Mouse (Mus musculus) granulocyte monocyte progenitor cell, adult 5-6 weeks (primary cell): ENCODE data around the gene Rchy1. TPM values are rescaled to one million over a fixed set of nuclear protein-coding genes. Genes with fewer than 3 reads are reported as not detected.
"Not testable (repeated sequence)": the region's sequence is repeated elsewhere in the genome, so short reads cannot be mapped to it uniquely, and the experiment has no call there.

ENCODE experiments used
- ATAC-seq: replicated peaks from 2 replicates; pipeline ENCODE4 v1.8.0; 2016; ENCODE audit warnings: mild to moderate bottlenecking, moderate TSS enrichment, inconsistent platforms; ENCODE audit not compliant: poor library complexity, severe bottlenecking
- total RNA-seq, 2 experiments: library from RNA; stranded (forward) in 1 of 2; stranded (reverse) in 1 of 2; fragments of 200-712, 200-1000 nt in 1 of 2; fragments of >200 nt in 1 of 2; fragmentation: Nextera tagmentation in 1 of 2; gene quantifications; 2 replicates each; pipeline ENCODE4 v1.2.3; 2014 to 2017

Gene Rchy1
- total RNA-seq, 2 experiments from 2014 or later, result 23.9 to 37.6 TPM

DNA sequence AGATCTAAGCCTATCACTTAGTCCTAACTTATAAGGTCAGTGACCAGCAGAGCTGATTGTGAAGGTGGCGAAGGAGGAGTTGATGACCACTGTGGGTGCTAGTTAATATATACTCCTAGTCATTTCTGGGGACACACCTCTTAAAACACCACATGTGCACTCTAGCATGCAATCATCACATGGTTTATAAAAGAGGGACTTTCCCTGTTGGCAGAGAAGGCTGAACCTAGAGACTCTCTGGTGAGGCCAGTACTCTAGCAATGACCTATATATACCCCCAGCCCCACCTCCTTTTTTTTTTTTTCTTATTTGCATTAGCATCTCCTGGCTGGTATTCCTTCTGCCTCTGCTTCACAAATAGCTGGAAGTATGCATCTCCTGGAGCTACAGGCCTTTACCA lies 1.5 kb downstream of the Rchy1 start:
- peak; percentile 29 for ATAC-seq

DNA sequence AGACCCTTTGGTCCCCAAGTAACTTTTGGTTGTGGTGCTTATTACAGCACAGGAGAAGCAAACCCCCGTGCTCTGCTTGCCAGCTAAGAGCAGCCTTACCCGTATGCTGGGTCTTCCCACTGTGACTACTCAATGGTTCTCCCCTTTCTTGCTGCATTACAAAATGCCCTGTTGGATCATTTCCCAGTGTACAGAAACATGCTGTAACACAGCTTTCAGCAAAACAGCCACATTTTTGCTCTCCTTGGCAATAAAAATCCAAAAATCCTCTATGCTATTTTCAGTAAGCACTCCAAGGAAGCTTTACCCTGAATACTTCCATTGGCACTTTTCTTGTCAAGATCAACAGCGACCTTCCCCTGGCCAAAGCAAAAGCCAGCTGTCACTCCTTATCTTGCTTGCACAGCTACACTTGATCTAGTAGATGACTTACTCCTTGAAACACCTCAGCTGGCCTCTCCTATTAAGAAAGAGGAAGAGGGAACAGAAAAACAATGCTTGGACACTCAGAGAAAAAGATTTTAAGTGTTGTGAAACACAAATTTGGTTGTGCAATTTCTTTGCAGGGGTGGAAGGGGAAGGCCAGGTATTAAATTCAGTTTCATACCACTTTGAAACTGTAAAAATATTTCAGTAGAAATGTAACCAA lies 2.1 kb downstream of the Rchy1 start:
- ATAC-seq, result peak; percentile 33

DNA sequence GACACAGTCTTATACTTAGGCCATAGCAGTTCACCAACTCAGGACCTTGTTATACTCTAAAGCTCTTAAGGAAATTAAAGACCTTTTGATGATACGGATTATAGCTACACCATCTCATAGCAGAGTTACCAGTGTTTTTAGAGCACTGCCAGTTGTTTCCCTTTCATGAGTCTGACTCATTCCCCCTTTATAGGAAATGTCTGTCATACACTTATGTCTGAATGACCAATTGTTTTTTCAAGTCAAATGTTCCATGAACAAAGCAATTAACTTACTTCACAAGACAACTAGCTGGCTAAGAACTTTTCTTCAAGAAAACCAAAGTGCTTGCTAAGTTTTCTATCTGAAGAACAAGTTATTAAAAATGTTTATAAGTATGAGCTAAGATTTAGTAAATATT lies 2.9 kb downstream of the Rchy1 start:
- no peak for ATAC-seq

DNA sequence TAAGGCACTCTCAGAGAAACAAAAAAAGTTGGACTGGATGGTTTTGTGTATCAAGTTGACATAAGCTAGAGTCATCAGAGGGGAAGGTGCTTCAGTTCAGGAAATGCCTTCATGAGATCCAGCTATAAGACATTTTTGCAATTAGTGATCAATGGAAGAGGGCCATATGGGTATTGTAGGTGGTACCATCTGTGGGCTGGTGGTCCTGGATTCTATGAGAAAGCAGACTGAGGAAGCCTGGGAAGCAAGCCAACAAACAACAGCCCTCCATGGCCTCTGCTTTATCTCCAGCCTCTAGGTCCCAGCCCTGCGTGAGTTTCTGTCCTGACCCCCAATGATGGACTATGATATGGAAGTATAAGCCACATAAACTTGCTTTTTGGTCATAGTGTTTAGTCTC lies 3.8 kb downstream of the Rchy1 start:
- no peak for ATAC-seq

DNA sequence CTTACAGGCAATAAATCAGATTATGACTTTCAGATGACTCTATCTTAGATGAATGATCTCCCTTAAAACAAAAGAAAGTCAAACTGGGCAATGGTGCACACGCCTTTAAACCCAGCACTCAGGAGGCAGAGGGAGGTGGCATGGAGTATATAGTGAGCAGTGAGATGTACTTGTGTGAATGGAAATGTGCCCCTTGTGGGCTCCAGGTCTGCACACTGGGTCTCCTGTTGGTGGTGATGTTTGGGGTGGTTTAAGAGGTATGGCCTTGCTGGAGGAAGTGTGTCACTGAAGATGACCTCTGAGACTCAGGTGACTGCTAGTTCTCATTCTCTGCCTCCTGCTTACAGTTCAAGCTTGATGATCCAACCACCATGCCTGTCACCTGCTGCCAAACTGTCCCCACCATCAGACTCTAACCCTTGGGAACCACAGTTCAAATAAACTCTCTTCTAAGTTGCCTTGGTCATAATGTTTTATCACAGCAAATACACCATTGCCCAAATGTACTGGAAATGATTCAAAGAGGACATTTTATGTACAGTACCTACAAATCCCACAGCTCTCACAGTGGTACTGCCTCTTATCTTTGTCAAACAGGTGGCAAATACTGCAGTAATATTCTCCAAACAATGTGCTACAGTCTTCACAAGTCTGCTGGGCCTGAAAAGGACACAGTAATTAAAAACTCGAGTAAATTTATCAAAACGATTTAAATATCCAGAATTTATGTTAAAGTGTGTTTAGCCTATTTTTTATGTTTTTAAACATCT lies 5.7 kb downstream of the Rchy1 start:
- ATAC-seq, result no peak

DNA sequence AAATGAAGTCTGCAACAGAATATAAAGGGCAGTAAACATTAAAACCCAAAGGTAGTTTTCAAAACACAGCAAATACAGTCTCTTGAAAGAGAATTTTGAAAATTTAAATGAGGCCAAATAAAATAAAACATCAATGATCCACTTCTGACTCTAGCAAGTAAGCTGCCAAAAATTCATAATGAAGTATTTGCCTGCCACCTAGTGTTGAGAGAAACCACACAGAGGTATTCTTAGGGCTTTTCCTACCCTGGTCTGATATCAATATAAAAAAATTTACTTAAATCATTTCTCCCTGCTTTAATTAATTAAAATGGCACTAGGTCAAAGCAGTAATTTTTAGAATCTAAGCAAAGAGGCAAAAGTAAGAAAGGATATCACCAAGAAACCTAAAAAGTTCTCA lies 11.5 kb downstream of the Rchy1 start:
- no peak for ATAC-seq

DNA sequence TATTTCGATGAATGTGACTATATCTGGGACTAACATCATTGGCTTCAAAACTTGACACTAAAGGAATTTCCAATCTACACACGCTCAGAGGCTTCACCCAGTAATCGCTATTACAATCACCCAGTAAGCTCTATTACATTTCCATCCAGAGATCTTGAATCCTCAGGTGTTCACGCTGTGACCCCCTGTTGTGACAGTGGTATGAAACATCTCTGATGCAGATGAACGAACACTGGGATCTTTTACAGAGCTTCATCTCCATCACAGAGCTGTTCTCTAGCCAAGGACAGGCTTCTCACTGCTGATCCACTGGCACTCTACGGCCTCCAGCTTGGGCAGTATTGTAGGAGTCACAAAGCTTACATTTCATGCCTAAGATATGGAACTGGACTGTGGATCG lies 13.4 kb downstream of the Rchy1 start:
- no peak for ATAC-seq

DNA sequence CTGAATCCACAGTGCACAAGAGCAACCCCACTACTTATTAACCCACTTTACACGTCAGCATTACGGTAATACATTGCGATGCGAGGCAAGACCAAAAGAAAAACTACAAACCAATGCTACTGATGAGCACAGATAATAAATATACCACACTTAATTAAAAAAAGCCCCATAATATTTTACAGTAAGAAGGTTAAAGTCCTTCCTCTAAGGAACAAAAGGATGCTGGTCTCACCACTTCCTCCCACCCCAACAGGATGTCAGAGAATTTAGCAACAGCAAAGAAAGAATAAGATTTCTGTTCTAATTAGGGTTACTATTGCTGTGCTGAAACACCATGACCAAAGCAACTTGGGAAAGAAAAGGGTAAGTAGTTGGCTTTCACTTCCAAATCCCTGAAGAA lies 15.9 kb downstream of the Rchy1 start:
- ATAC-seq, result peak; percentile 53

DNA sequence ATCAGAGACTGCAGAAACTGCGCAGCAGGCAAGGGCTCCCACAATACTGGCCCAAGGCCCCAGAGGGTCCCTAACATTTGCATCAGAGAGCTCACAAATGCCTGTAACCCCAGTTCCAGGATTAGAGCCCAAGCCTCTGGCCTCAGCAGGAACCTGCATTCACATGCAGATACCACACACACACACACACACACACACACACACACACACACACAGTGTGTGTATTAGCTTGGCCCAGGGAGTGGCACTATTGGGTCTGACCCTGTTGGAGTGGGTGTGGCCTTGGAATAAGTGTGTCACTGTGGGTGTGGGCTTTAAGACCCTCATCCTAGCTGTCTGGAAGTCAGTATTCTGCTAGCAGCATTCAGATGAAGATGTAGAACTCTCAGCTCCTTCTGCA lies 17.3 kb downstream of the Rchy1 start:
- ATAC-seq, result not testable (repeated sequence)

DNA sequence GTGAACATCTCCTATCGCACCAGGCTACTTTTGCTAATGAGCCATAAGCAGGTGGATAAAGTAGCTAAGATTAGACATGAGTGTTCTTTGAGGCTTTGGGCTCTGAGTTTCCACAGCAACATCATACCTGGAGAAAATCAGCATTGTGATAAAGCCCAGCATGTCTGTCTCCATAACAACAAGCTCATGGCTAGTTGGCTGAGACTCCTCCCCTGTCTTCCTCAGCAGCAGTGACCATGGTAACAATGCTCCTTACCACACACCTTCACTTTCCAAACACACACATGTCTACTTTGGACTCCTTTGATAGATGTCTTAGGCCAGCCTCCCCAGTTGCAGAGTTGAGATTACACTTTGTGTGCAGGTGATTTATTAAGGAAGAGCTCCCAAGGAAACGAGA lies 49.6 kb downstream of the Rchy1 start:
- no peak for ATAC-seq

DNA sequence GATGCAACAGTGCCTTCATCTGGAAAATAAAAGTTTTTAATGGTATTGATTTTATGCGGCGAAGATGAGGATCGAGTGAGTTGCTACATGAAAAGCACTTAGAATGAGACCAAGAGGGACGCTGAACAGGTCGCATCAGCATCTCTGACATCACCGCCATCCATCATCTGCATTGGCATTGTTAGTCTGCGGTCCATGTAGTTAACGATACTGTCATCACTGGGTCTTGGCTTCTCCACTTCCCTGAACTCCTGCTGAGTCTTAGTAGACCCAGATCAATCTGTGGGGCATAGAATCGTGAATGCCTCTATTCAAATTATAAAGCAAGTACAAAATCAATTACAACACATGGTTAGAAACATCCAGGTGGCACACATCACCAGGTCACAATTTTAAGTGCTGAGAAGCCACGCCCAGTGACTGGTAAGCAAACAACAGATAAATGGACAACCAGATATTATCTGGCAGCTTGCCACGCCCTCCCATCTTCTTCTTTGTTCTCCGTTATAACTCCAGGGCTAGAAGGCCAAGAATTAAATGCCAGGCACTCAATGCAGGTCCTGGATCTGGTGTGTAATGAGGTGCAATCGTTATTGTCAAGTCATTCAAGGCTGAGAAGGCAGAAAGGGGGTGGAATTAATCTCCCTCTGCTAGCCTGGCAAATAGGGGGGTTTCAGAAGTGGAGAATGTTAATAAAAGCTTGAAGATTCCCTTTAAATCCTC lies 51.3 kb downstream of the Rchy1 start:
- ATAC-seq, result no peak

DNA sequence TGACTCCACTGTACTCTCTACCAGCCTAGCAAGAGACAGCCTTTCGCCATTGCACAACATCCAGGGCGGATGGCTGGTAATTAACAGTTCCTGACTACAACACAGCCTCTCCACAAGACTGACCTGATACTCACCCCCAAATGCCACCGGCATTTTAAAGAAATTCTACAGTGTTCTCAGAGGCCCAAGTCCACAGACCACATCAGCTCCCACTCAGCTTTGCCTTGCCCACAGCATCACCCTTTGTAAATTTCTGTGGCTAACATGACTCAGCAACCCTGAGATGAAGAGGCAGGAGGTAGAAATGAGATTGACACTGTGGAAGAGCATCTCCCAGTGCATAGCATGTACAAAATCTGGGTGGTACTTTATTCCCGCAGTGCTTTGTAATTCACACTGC lies 52.3 kb downstream of the Rchy1 start:
- 0 out of 2 replicates have a peak, but pooled peaks have one; percentile 14 for ATAC-seq

DNA sequence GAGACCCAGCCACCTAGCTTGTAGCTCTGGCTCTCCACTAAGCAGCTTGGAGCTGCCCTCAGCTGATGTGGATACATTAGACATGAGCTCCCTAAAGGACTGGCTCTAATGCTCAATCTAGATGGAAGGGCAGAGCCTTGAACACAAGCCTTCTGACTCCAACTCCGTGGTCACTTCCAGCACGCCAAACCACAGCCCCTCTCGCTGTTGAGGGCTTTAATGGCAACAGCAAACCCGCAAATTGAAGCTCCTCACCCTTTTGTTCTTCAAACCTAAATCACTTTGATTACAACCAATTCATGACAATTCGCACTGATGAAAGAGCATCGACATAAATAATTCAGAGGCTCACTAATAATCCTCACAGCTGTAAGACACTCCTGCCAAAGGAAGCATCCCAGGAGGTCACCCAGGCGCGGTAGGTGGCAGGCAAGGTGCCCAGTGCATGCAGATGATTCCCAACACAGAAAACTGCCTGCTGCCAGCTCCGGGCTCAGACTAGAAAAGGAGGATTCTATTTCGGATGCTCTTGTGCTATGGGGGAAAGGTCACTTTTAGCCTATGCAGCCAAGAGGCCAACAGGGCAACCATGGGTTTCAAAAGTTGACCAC lies 53.8 kb downstream of the Rchy1 start:
- no peak for ATAC-seq

Other genes starting within 250 kb of the Rchy1 start
- not detected in 2 replicates for gene Odaph, start 24.4 kb upstream of the Rchy1 start, total RNA-seq (2014; fragmentation: Nextera tagmentation)
- gene Odaph, start 24.4 kb upstream of the Rchy1 start, total RNA-seq (2017), result not detected in 2 replicates
- gene Cdkl2, start 80.8 kb upstream of the Rchy1 start, total RNA-seq (2014; fragmentation: Nextera tagmentation), result 1.5 TPM in 1 of 2 replicates, not detected in the other
- gene Cdkl2, start 80.8 kb upstream of the Rchy1 start, total RNA-seq (2017), result not detected in 2 replicates
- gene G3bp2, start 120.7 kb upstream of the Rchy1 start, total RNA-seq (2014; fragmentation: Nextera tagmentation), result 89.7 and 90.9 TPM in 2 replicates
- gene G3bp2, start 120.7 kb upstream of the Rchy1 start, total RNA-seq (2017), result 126 and 130 TPM in 2 replicates
- gene Uso1, start 174.9 kb upstream of the Rchy1 start, total RNA-seq (2014; fragmentation: Nextera tagmentation), result 49.7 and 51.3 TPM in 2 replicates
- 23.7 and 28.1 TPM in 2 replicates for gene Uso1, start 174.9 kb upstream of the Rchy1 start, total RNA-seq (2017)